Mouse (Mus musculus): Measurements from ENCODE around the gene Gpr19. TPM values are rescaled to one million over a fixed set of nuclear protein-coding genes. Genes with fewer than 3 reads are reported as not detected.

Gpr19 gene
- 1 to 10 TPM; 3.5 to 4.6 TPM for total RNA-seq (2021)
- long read RNA-seq, experiment 1, partial matches to known transcripts, result 1 of 2 reads
- long read RNA-seq, experiment 1, other reads (novel, unspliced or antisense), result 1 of 2 reads
- long read RNA-seq, experiment 2, partial matches to known transcripts, result 1 of 6 reads
- long read RNA-seq, experiment 2, other reads (novel, unspliced or antisense), result 4 of 6 reads

GRCm38 (mm10) chr6:134898095-134898965, at the start of gene Gpr19:
Gene Gpr19 (minus strand): TSS chr6:134898578.
- DNase-seq, result peak; percentile 88
- intact Hi-C loops (cut with DNase I), result no loop called here

- intact Hi-C loops (cut with DNase I), result loop anchor here (1.0 to 10.0 kb wide), 2 partner anchors 74 to 293 kb away; no protein-coding TSS in a partner anchor
- DNase-seq, result peak; percentile 58 to 71
Measured at GRCm38 (mm10) chr6:134947311-134948087, 49.1 kb upstream of the Gpr19 start.

- no peak for DNase-seq
- intact Hi-C loops (cut with DNase I), result loop anchor here (1.0 to 10.0 kb wide), 2 partner anchors 74 to 292 kb away; no protein-coding TSS in a partner anchor
Measured at GRCm38 (mm10) chr6:134946858-134947257, 48.5 kb upstream of the Gpr19 start.

GRCm38 (mm10) chr6:134946054-134946453, 47.7 kb upstream of the Gpr19 start:
- intact Hi-C loops (cut with DNase I), result loop anchor here (10.0 kb wide), 1 partner anchor 291 kb away; no protein-coding TSS in a partner anchor
- no peak for DNase-seq

- DNase-seq, result no peak
- intact Hi-C loops (cut with DNase I), result loop anchor here (10.0 kb wide), 1 partner anchor 289 kb away; no protein-coding TSS in a partner anchor
Measured at GRCm38 (mm10) chr6:134943759-134944407, 45.5 kb upstream of the Gpr19 start.

- no peak for DNase-seq
- intact Hi-C loops (cut with DNase I), result loop anchor here (10.0 kb wide), 1 partner anchor 285 kb away; no protein-coding TSS in a partner anchor
Measured at GRCm38 (mm10) chr6:134939781-134940180, 41.4 kb upstream of the Gpr19 start.

GRCm38 (mm10) chr6:134934305-134934704, 35.9 kb upstream of the Gpr19 start:
- intact Hi-C loops (cut with DNase I), result no loop called here
- DNase-seq, result no peak

GRCm38 (mm10) chr6:134933207-134933558, 34.8 kb upstream of the Gpr19 start:
- intact Hi-C loops (cut with DNase I), result no loop called here
- DNase-seq, result no peak

GRCm38 (mm10) chr6:134932486-134933206, 34.3 kb upstream of the Gpr19 start:
- intact Hi-C loops (cut with DNase I), result no loop called here
- no peak for DNase-seq

- DNase-seq, result no peak
- intact Hi-C loops (cut with DNase I), result no loop called here
Measured at GRCm38 (mm10) chr6:134931146-134931545, 32.8 kb upstream of the Gpr19 start.

- intact Hi-C loops (cut with DNase I), result no loop called here
- DNase-seq, result no peak
Measured at GRCm38 (mm10) chr6:134930383-134930782, 32.0 kb upstream of the Gpr19 start.

- intact Hi-C loops (cut with DNase I), result no loop called here
- DNase-seq, result no peak
Measured at GRCm38 (mm10) chr6:134929926-134930325, 31.5 kb upstream of the Gpr19 start.

GRCm38 (mm10) chr6:134928889-134929310, 30.5 kb upstream of the Gpr19 start:
- intact Hi-C loops (cut with DNase I), result no loop called here
- DNase-seq, result peak in 1 of 2 experiments; percentile 21

- DNase-seq, result peak; percentile 73 to 81
- intact Hi-C loops (cut with DNase I), result no loop called here
Measured at GRCm38 (mm10) chr6:134928096-134928888, 29.9 kb upstream of the Gpr19 start.

- no peak for DNase-seq
- intact Hi-C loops (cut with DNase I), result no loop called here
Measured at GRCm38 (mm10) chr6:134927595-134928095, 29.3 kb upstream of the Gpr19 start.

- intact Hi-C loops (cut with DNase I), result no loop called here
- peak in 1 of 2 experiments; percentile 70 for DNase-seq
Measured at GRCm38 (mm10) chr6:134926803-134927594, 28.6 kb upstream of the Gpr19 start.

- intact Hi-C loops (cut with DNase I), result no loop called here
- DNase-seq, result no peak
Measured at GRCm38 (mm10) chr6:134926338-134926705, 27.9 kb upstream of the Gpr19 start.
